Mouse (Mus musculus) right cerebral cortex, postnatal 10 days (tissue): ENCODE measurements at regions not wholly inside any gene's neighbourhood (a gene's known extent, or its start where the extent isn't known, plus 50 kb on each side); places are given as distances from the start of the nearest gene placed in this dataset.
A peak's percentile ranks its signal among the peaks of the same experiment; 100 is the strongest.
"Not testable (repeated sequence)": the region's sequence is repeated elsewhere in the genome, so short reads cannot be mapped to it uniquely, and the experiment has no call there.

Source experiments
- DNase-seq, 2 experiments: peaks; one replicate each; pipeline ENCODE4 v3.0.0; 2021; ENCODE audit warnings: low spot score in 2 of 2

GRCm38 (mm10) chr17:14144082-14144481, 60.0 kb downstream of the Dact2 start:
- no peak for DNase-seq

- DNase-seq, result no peak
Measured at GRCm38 (mm10) chr17:14141669-14142068, 62.4 kb downstream of the Dact2 start.

- DNase-seq, result no peak
Measured at GRCm38 (mm10) chr17:14140266-14140665, 63.8 kb downstream of the Dact2 start.

- DNase-seq, result no peak
Measured at GRCm38 (mm10) chr17:14138941-14139340, 65.2 kb downstream of the Dact2 start.

- peak; percentile 49 to 61 for DNase-seq
Measured at GRCm38 (mm10) chr17:14136702-14137315, 67.3 kb downstream of the Dact2 start.

- no peak for DNase-seq
Measured at GRCm38 (mm10) chr17:14134604-14135003, 69.5 kb downstream of the Dact2 start.

GRCm38 (mm10) chr17:14133986-14134385, 70.1 kb downstream of the Dact2 start:
- DNase-seq, result no peak

- not testable (repeated sequence) for DNase-seq
Measured at GRCm38 (mm10) chr17:14127031-14127430, 67.7 kb upstream of the Gm7358 start.

GRCm38 (mm10) chr17:14118863-14119262, 59.5 kb upstream of the Gm7358 start:
- no peak for DNase-seq

- DNase-seq, result peak in 1 of 2 experiments; percentile 33
Measured at GRCm38 (mm10) chr17:14116223-14116622, 56.9 kb upstream of the Gm7358 start.

- no peak for DNase-seq
Measured at GRCm38 (mm10) chr17:14114856-14115255, 55.5 kb upstream of the Gm7358 start.

GRCm38 (mm10) chr17:14111692-14112091, 52.4 kb upstream of the Gm7358 start:
- DNase-seq, result peak; percentile 41 to 47
